Comparison of ENCODE assay signal across 24 mouse cellular contexts in the genomic region with DNA sequence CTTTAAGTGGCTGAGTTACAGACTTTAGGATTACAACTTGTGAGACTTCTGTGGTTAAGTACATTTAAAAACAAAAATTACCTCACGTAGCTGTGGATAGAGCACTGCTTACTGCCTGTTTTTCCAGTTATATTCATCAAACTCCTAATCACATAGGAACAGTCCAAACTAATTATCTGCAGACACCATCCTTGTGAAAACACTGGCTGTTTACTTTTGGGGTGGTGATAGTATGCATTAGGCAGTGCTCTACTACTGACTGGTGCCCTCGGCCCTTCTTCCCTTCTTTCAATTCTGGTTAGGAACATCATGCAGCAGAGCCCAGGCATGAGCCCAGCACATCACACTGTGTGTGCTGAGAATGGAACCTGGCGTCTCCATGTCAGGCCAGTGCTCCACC. TPM values are rescaled to one million over a fixed set of nuclear protein-coding genes. Genes with fewer than 3 reads are reported as not detected.
DNase-seq lines count a peak whose midpoint lies in the region; ATAC-seq and TF ChIP-seq lines count a peak whose summit lies in the region.
"Had no signal": no experiment of that assay in that cellular context is flagged by ENCODE, and none has a peak within 500 bp of the region (broad histone marks: within the 10 kb centered on the region; RNA-seq: fewer than 3 reads in every experiment).

No protein-coding gene starts in this region.

- H3K4me1 ChIP-seq in liver, embryonic 12.5 days = peaks cover 85% of the 10 kb centered on the region
- H3K4me1 ChIP-seq in liver, postnatal 0 days (ENCODE audit: insufficient read depth) = peaks cover 87% of the 10 kb centered on the region
- H3K4me1 ChIP-seq in MEL (ENCODE audit: control insufficient read depth in 1 of 2, insufficient read depth in 2 of 2, low read length in 2 of 2) = peaks cover 7 to 16% of the 10 kb centered on the region in 2 experiments
- H3K4me1 ChIP-seq in intestine, embryonic 16.5 days (ENCODE audit: control insufficient read depth, insufficient read depth, low read length) = peaks cover 22% of the 10 kb centered on the region

- peak; percentile 50 for ATAC-seq in liver, embryonic 12.5 days
- ATAC-seq in liver, postnatal 0 days = no peak
- 0 out of 2 replicates have a peak, but pooled peaks have one; percentile 31 for ATAC-seq in intestine, embryonic 16.5 days
- peak; percentile 14 for ATAC-seq in megakaryocyte progenitor cell, adult 5-6 weeks (replicated peaks; ENCODE audit: poor library complexity)
- ATAC-seq: activated CD4-positive, CD25-positive, alpha-beta regulatory T cell, adult 4 months; forebrain, embryonic 16.5 days; midbrain, embryonic 15.5 days had no signal

- no peak for TF ChIP-seq CTCF in liver, postnatal 0 days (IDR thresholded peaks at IDR 0.05; ENCODE audit: low read depth)
- no peak for TF ChIP-seq CTCF in MEL (IDR thresholded peaks at IDR 0.05 in 2 of 3, conservative IDR thresholded peaks at IDR 0.05 in 1 of 3; ENCODE audit: control insufficient read depth in 1 of 3, insufficient read depth in 1 of 3, low read depth in 2 of 3, low read length in 3 of 3, poor library complexity in 1 of 3, severe bottlenecking in 1 of 3)

- peak overlapping the region; percentile 28; the same call in 1 of the 2 replicates for H3K27ac ChIP-seq in liver, embryonic 12.5 days
- no peak overlapping the region for H3K27ac ChIP-seq in liver, postnatal 0 days (ENCODE audit: low read depth)
- H3K27ac ChIP-seq in MEL (ENCODE audit: control insufficient read depth, low read depth, low read length) = no peak overlapping the region
- no peak overlapping the region for H3K27ac ChIP-seq in intestine, embryonic 16.5 days (ENCODE audit: low read length)
- H3K27ac ChIP-seq: forebrain, embryonic 10.5 days; heart, embryonic 10.5 days; hindbrain, embryonic 14.5 days; kidney, embryonic 15.5 days; limb, embryonic 13.5 days; midbrain, embryonic 15.5 days; neural tube, embryonic 13.5 days had no signal

- H3K79me2 ChIP-seq in MEL (ENCODE audit: control insufficient read depth, insufficient read depth, low read length, poor library complexity) = peaks cover 46% of the 10 kb centered on the region

- H3K9me3 ChIP-seq in liver, embryonic 12.5 days (replicated peaks) = no peaks in the 10 kb centered on the region
- no peaks in the 10 kb centered on the region for H3K9me3 ChIP-seq in liver, postnatal 0 days (ENCODE audit: low read length)
- H3K9me3 ChIP-seq in MEL (replicated peaks; ENCODE audit: insufficient read depth, low read length) = no peaks in the 10 kb centered on the region
- H3K9me3 ChIP-seq in intestine, embryonic 16.5 days (ENCODE audit: control insufficient read depth, low read length) = no peaks in the 10 kb centered on the region
- H3K9me3 ChIP-seq: forebrain, embryonic 10.5 days; G1E; heart, embryonic 10.5 days; kidney, embryonic 15.5 days; limb, embryonic 13.5 days; midbrain, embryonic 15.5 days; neural tube, embryonic 13.5 days had no signal

- H3K4me3 ChIP-seq in liver, embryonic 12.5 days = no peak overlapping the region
- H3K4me3 ChIP-seq in liver, postnatal 0 days (ENCODE audit: low read depth, low read length) = no peak overlapping the region
- no peak overlapping the region for H3K4me3 ChIP-seq in MEL (ENCODE audit: control insufficient read depth in 1 of 2, insufficient read depth in 1 of 2, low read depth in 2 of 2, low read length in 2 of 2)
- H3K4me3 ChIP-seq in intestine, embryonic 16.5 days (ENCODE audit: low read length) = no peak overlapping the region
- H3K4me3 ChIP-seq: forebrain, embryonic 10.5 days; heart, embryonic 10.5 days; kidney, embryonic 15.5 days; limb, embryonic 13.5 days; midbrain, embryonic 15.5 days; neural tube, embryonic 13.5 days had no signal

- no peak for TF ChIP-seq POLR2A in MEL (IDR thresholded peaks at IDR 0.05; ENCODE audit: control insufficient read depth in 1 of 2, insufficient read depth in 1 of 2, low read depth in 1 of 2, low read length in 2 of 2, poor library complexity in 1 of 2)

- no peaks in the 10 kb centered on the region for H3K36me3 ChIP-seq in liver, embryonic 12.5 days
- 0 out of 2 replicates have a peak, but pooled peaks cover 2% of the 10 kb centered on the region for H3K36me3 ChIP-seq in liver, postnatal 0 days (replicated peaks; ENCODE audit: insufficient read depth, low read length)
- peaks cover 0 to 13% of the 10 kb centered on the region in 2 experiments; a peak in 2 of 4 replicates for H3K36me3 ChIP-seq in MEL (ENCODE audit: control insufficient read depth in 1 of 2, insufficient read depth in 2 of 2, low read length in 2 of 2)
- H3K36me3 ChIP-seq in intestine, embryonic 16.5 days (ENCODE audit: control insufficient read depth, insufficient read depth, low read length) = no peaks in the 10 kb centered on the region
- H3K36me3 ChIP-seq: limb, embryonic 13.5 days; midbrain, embryonic 15.5 days; neural tube, embryonic 13.5 days had no signal

- H3K27me3 ChIP-seq in liver, embryonic 12.5 days (replicated peaks) = no peaks in the 10 kb centered on the region
- H3K27me3 ChIP-seq in liver, postnatal 0 days (ENCODE audit: insufficient read depth, low read length) = no peaks in the 10 kb centered on the region
- no peaks in the 10 kb centered on the region for H3K27me3 ChIP-seq in MEL (ENCODE audit: control insufficient read depth in 1 of 2, insufficient read depth in 2 of 2, low read length in 2 of 2)
- no peaks in the 10 kb centered on the region for H3K27me3 ChIP-seq in intestine, embryonic 16.5 days (replicated peaks; ENCODE audit: control insufficient read depth, insufficient read depth, low read length)
- H3K27me3 ChIP-seq: CH12.LX; kidney, embryonic 15.5 days; limb, embryonic 13.5 days; midbrain, embryonic 15.5 days; neural tube, embryonic 13.5 days had no signal

- WGBS in liver, embryonic 12.5 days (ENCODE audit: insufficient replicate concordance) = 42% methylated on average over 3 of the region's 3 CpGs
- 40% methylated on average over 3 of the region's 3 CpGs for WGBS in liver, postnatal 0 days (ENCODE audit: insufficient replicate concordance)
- WGBS in intestine, embryonic 16.5 days = 60% methylated on average over 3 of the region's 3 CpGs

- TF ChIP-seq EP300 in liver, postnatal 0 days (IDR thresholded peaks at IDR 0.05; ENCODE audit: low read depth) = no peak
- no peak for TF ChIP-seq EP300 in MEL (IDR thresholded peaks at IDR 0.05; ENCODE audit: low read depth in 1 of 2, low read length in 2 of 2)

- H3K4me2 ChIP-seq in liver, embryonic 12.5 days = 0 out of 2 replicates have a peak overlapping the region, but pooled peaks have one; percentile 4
- no peak overlapping the region for H3K4me2 ChIP-seq in liver, postnatal 0 days (ENCODE audit: low read depth, low read length)
- no peak overlapping the region for H3K4me2 ChIP-seq in intestine, embryonic 16.5 days (ENCODE audit: low read depth, low read length)
- H3K4me2 ChIP-seq: hindbrain, embryonic 14.5 days; kidney, embryonic 15.5 days; limb, embryonic 13.5 days; midbrain, embryonic 15.5 days; neural tube, embryonic 13.5 days had no signal

- no peak for DNase-seq in liver, postnatal 0 days
- DNase-seq in MEL (ENCODE audit: low read depth, low spot score) = no peak
- no peak for DNase-seq in left cerebral cortex, adult 11 months (ENCODE audit: low spot score)
- DNase-seq in cerebellum, adult 9-11 months = no peak
- no peak for DNase-seq in ovary, adult 18-20 months (ENCODE audit: low spot score)
- DNase-seq: adrenal gland, postnatal 25 days; cerebellum, adult 8-10 months; gastrocnemius, postnatal 10 days; heart, postnatal 4 days; kidney, postnatal 36 days had no signal

- no peak for TF ChIP-seq RAD21 in MEL (IDR thresholded peaks at IDR 0.05; ENCODE audit: low read depth, low read length)

- H3K9ac ChIP-seq in liver, embryonic 12.5 days = no peak overlapping the region
- no peak overlapping the region for H3K9ac ChIP-seq in liver, postnatal 0 days (replicated peaks)
- no peak overlapping the region for H3K9ac ChIP-seq in MEL (ENCODE audit: control insufficient read depth, low read depth, low read length, poor library complexity, severe bottlenecking)
- H3K9ac ChIP-seq in intestine, embryonic 16.5 days (ENCODE audit: low read depth, low read length) = no peak overlapping the region
- H3K9ac ChIP-seq: hindbrain, embryonic 14.5 days; kidney, embryonic 15.5 days; limb, embryonic 13.5 days; midbrain, embryonic 15.5 days; neural tube, embryonic 13.5 days had no signal

TF ChIP-seq in MEL, 35 proteins besides CTCF, POLR2A, EP300 and RAD21:
- TF ChIP-seq E2F4 (IDR thresholded peaks at IDR 0.05; ENCODE audit: borderline replicate concordance, low read depth, low read length) = no peak
- TF ChIP-seq NELFE (IDR thresholded peaks at IDR 0.05; ENCODE audit: low read depth, low read length) = no peak
- no peak for TF ChIP-seq BHLHE40 (IDR thresholded peaks at IDR 0.05; ENCODE audit: borderline replicate concordance, low read depth, low read length)
- TF ChIP-seq ZNF384 (IDR thresholded peaks at IDR 0.05; ENCODE audit: low read depth, low read length) = no peak
- TF ChIP-seq TAL1 (IDR thresholded peaks at IDR 0.05; ENCODE audit: low read length) = peak; percentile 47

RNA-seq across cellular contexts. Expression of a gene that starts 15.4 kb away (rescaled TPM):
- 38.4 and 39.2 TPM in 2 replicates for polyA plus RNA-seq in liver, embryonic 12.5 days (2016; fragmentation: Nextera tagmentation; extraction: Ambion mirVana)
- 31.4 and 32.4 TPM in 2 replicates for polyA plus RNA-seq in liver, postnatal 0 days (2015; fragmentation: Nextera tagmentation; extraction: Ambion mirVana)
- 55.3 and 55.9 TPM in 2 replicates for total RNA-seq in MEL (2012; rRNA removed)
- polyA plus RNA-seq in MEL (2012; ENCODE audit: insufficient read depth in 1 of 2, insufficient read length in 2 of 2, low read depth in 1 of 2, low replicate concordance in 2 of 2, missing spikeins in 1 of 2) = 10 to 100 TPM in 1 of 2 experiments, not detected in 1; 62.9 TPM
- 37.7 and 45.5 TPM in 2 replicates for polyA plus RNA-seq in intestine, embryonic 16.5 days (2015; fragmentation: Nextera tagmentation; extraction: Ambion mirVana)
- total RNA-seq in megakaryocyte progenitor cell, adult 5-6 weeks (2015) = 13.8 and 15.8 TPM in 2 replicates
- 58.4 and 65.8 TPM in 2 replicates for total RNA-seq in megakaryocyte progenitor cell, adult 5-6 weeks (2017)
